Mouse (Mus musculus): ENCODE results near the gene Pacsin2. TPM values are rescaled to one million over a fixed set of nuclear protein-coding genes. Genes with fewer than 3 reads are reported as not detected.

Pacsin2 gene
- 106 and 126 TPM in 2 replicates for total RNA-seq (2023)

DNA sequence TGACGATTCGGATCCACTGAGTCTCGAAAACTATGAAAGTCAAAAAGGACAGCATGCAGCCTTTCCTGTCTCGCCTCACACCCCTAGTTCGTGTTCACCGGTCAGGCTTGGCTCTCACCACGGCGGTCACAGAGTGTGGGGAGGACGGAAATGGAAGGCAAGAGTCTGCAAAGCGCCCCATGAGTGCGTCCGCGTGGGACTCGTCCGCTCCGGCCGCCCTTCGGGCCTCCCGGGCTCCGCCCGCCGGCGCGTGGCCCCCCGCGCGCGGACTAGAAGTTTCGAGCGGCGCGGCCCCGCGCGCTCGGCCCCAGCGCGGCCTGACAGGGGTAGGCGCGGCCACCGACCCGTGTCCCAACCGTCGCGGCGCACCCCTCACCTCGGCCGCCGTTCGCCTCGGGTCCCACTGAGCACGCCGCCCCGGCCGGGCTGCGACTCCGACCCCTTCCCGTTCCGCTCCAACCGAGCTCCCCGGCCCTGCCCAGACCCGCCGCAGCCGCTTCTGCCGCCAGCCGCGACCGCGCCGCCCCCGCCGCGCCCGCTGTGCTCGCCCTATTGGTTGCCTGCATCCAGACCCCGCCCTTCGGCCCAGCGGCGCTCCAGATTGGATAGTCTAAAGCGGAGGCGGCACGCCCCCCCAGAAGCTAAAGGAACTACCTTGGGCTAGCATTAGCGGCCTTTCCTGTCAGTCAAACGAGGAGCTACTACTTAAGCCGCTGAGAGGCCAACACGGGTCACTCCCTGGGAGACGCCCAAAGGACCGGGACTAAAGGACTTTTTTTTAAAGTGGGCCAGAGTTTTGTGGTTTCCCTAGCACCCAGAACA, at the start of gene Pacsin2:
Gene Pacsin2, minus strand, starts transcription at position 524 of the 822 bp plus-strand sequence.

DNA sequence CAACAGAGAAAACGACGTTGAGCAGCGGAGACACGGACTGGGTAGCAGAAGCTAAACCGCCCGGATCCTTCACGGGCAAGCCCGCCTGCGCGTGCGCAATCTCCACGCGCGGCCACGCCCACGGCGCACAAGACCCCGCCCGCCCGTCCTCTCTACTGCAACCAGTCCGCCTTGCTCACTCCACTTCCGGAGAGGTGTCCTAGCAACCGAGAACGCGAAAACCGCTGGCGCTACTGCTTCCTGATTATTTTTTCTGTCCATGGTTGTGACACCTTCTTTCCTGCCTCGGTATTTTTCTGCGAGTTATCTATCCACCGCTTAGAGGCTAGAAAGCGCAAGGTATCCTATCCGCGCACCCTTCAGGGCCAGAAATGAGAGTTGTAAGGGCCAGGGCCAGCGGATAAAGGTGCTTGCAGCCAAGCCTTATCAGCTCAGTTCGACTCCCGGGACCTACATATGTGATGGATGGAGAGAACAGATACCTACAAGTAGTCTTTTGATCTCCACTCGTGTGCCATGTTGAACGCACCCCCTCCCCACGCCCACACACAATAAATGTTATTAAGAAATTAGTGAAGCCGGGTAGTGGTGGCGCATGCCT, 46.5 kb upstream of the Pacsin2 start, which contains the start of gene Ttll1:
Gene Ttll1, minus strand, starts transcription at position 89 of the 601 bp plus-strand sequence.

DNA sequence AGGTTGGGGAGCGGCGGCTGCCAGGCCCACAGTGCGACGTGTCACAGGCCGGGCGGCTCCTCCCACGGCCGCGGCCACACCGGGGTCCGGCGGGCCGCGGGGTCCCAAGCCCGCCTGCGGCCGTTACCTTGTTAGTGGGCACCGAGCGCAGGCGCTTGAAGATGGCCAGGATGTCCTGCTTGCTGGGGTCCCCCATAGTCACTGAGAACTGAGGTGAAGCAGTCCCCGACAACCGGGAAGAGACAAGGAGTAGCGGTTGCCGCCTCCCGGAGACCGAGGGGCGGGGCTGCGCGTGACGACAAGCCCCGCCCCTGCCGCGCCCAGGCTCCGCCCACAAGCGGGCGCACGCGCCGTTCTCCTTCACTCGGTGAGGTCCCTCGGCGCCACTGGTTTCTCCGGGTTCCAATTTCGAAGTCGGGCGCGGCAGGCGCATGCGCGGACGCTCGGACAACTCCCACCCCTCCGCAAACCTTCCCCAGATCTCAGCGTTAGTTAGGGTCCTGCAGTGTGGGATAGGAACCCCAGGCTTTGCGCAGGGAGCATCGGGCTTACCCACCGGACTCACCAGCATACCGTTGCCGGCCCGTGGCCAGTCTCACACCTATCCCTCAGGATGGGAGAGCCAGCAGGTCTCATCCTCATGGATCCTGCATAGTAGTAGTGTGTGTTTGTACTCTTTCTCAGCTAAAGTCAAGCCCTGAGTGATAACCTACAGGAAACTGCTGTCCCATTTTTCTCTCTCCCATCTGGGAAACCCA, 114.3 kb downstream of the Pacsin2 start, which contains the start of gene Arfgap3:
Gene Arfgap3, minus strand, starts transcription at position 294 of the 758 bp plus-strand sequence.

Other genes starting within 250 kb of the Pacsin2 start
- not detected in 2 replicates for gene A4galt, start 212.8 kb downstream of the Pacsin2 start, total RNA-seq (2023)
- gene Arfgap3, start 114.4 kb downstream of the Pacsin2 start, total RNA-seq (2023): 11.5 and 16.3 TPM in 2 replicates
- gene Ttll1, start 46.3 kb upstream of the Pacsin2 start, total RNA-seq (2023): 5.1 and 5.4 TPM in 2 replicates
- gene Bik, start 62.3 kb upstream of the Pacsin2 start, total RNA-seq (2023): not detected in 2 replicates
- gene Tspo, start 99.0 kb upstream of the Pacsin2 start, total RNA-seq (2023): 237 and 255 TPM in 2 replicates
- 4.3 TPM in 2 replicates for gene Mcat, start 99.2 kb upstream of the Pacsin2 start, total RNA-seq (2023)
- 3.6 and 4.2 TPM in 2 replicates for gene Ttll12, start 130.6 kb upstream of the Pacsin2 start, total RNA-seq (2023)

Measured in neutrophil, adult 65 days (primary cell).